Mouse (Mus musculus) right cerebral cortex, postnatal 36 days (tissue): ENCODE measurements around the gene Rnf216.

Source experiments
- DNase-seq, 2 experiments: peaks; one replicate each; pipeline ENCODE4 v3.0.0; 2022; ENCODE audit warnings: low spot score in 2 of 2, mixed read lengths in 1 of 2

Gene Rnf216

GRCm38 (mm10) chr5:143053132-143053972, 59.4 kb downstream of the Rnf216 start:
- peak; percentile 51 to 73 for DNase-seq

DNA sequence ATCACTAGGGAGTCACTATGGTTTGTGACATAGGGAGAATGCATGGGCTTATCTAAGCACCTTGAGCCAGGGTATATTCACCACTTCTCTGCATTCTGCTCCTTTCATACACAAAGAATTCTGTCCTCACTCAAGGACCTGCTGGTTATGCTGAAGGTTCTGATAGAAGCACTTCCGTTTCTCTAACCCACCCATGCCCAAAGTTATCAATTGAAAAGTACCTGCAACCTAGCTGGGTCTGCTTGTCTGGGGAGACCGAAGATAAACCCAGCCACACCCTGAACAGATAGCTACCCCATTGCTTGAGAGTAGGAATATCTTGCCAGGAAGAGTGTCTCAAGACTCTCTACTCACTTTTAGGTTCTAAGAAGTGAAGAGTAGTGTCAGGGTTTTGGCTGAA, 60.1 kb downstream of the Rnf216 start:
- DNase-seq, result no peak

GRCm38 (mm10) chr5:143051851-143052250, 60.9 kb downstream of the Rnf216 start:
- DNase-seq, result no peak

GRCm38 (mm10) chr5:143050273-143050672, 62.5 kb downstream of the Rnf216 start:
- no peak for DNase-seq

- DNase-seq, result no peak
These were observed 63.0 kb downstream of the Rnf216 start for GRCm38 (mm10) chr5:143049746-143050145.

DNA sequence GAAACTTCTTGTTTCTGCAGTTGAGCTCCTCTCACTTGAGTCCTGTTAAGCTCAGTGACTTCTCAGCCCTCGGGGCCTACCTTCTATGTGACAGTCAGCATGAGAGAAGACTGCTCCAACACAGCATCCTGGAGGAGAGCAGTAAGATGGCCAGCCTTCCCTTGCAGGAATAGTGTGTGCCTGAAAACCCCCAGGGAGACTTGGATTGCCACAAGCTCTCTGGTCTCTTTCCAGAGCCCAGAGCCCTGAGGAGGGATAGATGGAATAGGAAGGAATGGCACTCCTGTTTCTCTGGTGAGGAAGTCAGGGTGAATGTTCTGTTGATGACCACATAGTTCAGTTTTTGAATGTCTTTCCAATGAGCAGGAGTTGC, 63.8 kb downstream of the Rnf216 start:
- no peak for DNase-seq

GRCm38 (mm10) chr5:143048232-143049012, 64.4 kb downstream of the Rnf216 start:
- no peak for DNase-seq

DNA sequence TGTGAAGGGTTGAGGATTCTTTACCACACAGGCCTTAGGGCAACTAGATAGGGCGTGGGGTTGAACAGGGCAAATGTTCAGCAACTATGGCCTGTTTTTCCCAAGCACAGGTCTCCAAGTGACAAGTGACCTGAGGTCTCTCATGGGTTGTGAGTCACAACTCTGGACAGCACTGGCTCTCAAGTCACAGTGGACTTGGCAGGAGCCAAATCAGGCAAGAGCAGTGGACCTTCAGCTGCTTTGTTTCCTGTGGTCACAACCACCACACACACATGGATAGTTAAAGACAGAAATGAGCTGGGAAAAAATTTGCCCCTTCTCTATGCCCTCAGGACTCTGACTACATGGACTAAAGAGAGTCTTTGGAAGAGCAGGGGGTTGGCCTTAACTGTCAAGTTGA, 65.2 kb downstream of the Rnf216 start:
- no peak for DNase-seq

GRCm38 (mm10) chr5:143043902-143044301, 68.9 kb downstream of the Rnf216 start:
- no peak for DNase-seq

DNA sequence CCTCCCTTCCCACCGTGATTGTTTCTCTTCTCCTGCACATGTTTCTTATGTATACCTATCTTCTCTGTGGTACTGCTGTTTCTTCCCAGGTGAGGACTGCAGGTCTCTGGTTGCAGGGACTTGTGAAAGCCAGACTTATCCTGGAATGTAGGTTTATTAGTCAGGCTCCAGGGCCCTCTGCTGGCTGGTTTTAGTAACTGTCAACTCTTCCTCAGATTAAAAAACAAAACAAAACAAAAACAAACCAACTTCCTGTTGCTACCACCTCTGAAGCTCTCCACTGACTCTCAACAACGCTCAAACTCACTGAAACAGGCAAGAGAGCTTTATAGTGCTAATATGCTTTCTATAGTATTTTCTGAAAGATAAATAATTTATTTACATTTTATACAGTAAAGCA, 69.5 kb downstream of the Rnf216 start:
- DNase-seq, result no peak

DNA sequence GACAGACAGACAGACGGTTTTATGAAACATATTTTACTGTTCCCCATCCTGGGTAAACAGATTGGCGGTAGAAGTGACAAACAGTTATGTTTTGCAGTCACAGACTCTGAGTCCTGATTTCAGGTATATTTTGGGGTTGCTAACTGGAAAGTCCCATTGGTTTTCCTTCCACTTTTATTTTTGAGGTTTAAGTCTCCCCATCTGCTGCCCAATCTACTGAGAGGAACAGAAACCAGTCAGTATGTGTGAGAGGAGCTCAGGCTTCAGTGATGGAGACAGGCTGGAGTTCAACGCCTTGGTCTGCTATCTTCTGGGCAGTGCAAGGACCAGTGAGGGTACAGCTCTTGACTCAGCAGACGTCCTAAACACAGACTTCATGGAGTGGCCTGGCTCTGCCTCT, 74.0 kb downstream of the Rnf216 start:
- no peak for DNase-seq

GRCm38 (mm10) chr5:143037201-143037600, 75.6 kb downstream of the Rnf216 start:
- DNase-seq, result peak in 1 of 2 experiments; percentile 22

DNA sequence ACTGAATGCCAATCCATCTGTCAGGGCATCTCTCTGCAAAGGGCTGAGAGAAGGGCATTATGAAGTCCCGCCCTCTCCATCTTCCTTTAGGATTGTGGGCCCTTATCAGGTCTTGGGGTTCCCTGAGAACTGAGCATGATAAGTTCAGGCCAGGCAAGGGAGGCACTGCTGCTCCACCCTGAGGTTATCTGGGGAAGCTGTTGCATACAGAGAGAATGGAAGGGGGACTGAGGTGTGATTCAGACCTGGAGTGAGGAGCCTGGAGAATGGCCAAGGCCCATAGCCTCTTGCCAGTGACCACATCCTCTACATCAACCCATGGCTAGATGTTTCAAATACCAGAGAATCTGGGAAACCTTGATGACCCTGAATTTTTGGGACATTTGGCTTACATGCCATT, 76.7 kb downstream of the Rnf216 start:
- no peak for DNase-seq

DNA sequence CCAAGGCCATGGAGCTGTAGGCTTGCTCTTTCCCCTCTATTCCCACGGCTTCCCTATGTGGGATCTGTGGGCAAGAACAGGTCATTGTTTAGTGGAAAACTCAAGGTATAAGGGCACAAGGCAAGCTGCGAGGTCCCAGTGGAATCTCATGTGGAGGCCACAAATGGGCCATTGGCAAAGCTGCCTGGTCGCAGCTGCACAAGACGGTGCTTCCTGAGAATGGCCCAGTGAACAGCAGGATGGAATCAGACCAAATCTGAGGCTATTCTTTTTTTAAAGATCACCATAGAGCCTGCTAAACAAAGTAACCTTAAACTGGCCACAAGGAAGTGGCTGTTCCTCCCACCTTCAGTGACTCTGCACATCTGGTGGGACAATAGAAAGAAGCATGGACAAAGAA, 77.5 kb downstream of the Rnf216 start:
- no peak for DNase-seq

DNA sequence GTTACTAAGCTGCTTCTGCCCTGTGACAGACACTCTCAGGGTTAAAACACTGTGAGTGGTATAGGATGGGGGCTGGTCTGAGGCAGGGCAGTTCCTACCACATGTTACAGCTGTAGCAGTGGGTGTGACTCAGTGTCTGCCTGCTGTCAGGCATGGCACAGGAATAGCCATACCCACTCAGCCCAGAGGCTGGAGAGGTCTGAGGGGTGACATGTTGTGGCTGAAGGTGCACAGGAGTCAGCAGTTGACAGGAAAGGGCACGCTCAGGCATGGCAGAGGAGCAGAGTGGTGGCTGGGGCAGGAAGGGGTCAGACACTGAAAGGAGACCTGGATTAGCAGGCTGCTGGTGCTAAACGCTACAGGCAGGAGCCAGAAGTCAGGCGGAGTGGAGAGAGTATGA, 78.7 kb downstream of the Rnf216 start:
- DNase-seq, result no peak

- DNase-seq, result no peak
These were observed 79.5 kb downstream of the Rnf216 start for GRCm38 (mm10) chr5:143033277-143033676.

- no peak for DNase-seq
These were observed 80.1 kb downstream of the Rnf216 start for GRCm38 (mm10) chr5:143032639-143033146.

DNA sequence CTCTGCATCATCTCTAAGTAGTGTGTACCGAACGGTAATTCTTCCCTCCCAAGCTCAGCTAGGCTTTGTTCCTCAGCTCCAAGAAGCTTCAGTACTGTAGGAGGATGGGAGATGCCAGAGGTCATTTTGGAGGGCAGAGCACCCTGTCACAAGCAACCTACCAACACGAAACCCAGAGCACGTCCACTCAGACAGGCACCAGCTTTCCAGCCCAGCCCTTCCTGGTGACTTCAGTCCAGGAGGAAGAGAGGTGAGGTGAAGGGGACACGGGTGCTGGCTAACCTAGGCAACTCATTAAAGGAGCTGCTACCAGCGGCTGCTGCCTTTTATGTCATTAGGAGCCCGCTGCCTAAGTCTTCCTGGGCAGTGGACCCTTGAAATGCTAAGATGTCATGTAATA, 81.1 kb downstream of the Rnf216 start:
- no peak for DNase-seq

DNA sequence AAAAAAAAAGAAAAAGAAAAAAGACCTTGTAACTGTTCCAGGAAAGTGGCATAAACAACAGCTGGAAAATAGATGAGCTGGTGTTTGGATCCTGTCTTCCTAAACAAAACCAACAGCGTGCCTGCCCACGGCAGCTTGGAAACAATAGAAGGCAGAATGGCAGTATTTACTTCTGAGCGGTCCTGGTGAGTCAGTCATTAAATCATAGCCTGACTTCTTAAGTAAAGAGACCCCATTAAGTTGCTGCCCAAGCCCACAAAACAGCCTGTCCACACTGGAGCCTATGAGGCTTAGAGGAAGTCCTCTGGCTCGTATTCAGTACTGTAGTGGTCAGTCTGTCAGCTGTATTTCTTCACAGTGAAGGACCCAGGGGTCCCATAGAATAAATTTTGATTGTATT, 81.6 kb downstream of the Rnf216 start:
- DNase-seq, result no peak

- DNase-seq, result no peak
These were observed 88.9 kb downstream of the Rnf216 start for GRCm38 (mm10) chr5:143023887-143024286.

DNA sequence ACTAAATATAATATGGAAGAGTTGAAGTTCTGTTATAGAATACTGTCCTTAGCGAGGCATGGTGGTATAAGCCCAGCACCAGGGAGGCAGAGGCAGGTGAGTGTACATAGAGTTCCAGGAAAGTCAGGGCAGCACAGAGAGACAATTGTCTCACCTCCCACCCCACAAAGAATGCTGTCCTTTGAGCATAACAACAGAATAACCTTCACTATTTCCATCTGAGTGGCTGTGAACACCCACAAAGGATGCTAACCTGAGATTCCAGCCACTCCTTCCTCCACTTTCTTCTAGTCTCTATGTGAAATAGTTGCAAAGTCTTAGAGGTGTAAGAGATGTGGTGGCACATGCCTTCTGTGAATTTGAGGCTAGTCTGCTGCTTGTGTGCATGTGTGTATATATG, 89.8 kb downstream of the Rnf216 start:
- no peak for DNase-seq

- no peak for DNase-seq
These were observed 95.4 kb downstream of the Rnf216 start for GRCm38 (mm10) chr5:143017401-143017800.

- DNase-seq, result no peak
These were observed 103.4 kb downstream of the Rnf216 start for GRCm38 (mm10) chr5:143009383-143009782.
